Mouse (Mus musculus) adrenal gland, adult (tissue): ENCODE measurements around the gene Cd300lf.

Experiments
- DNase-seq, 2 experiments: peaks; one replicate each; pipeline ENCODE4 v3.0.0; 2022 to 2023; ENCODE audit warnings: low spot score in 1 of 2; ENCODE audit not compliant: inconsistent age in 2 of 2

Cd300lf gene

GRCm38 (mm10) chr11:115161578-115162204 is 27.9 kb upstream of the Cd300lf start:
- peak in 1 of 2 experiments; percentile 35 for DNase-seq

- DNase-seq, result peak; percentile 75 to 90
These were observed 27.2 kb upstream of the Cd300lf start for GRCm38 (mm10) chr11:115160883-115161577.

GRCm38 (mm10) chr11:115160016-115160797 is 26.4 kb upstream of the Cd300lf start:
- DNase-seq, result peak; percentile 86 to 97

GRCm38 (mm10) chr11:115157933-115158719 is 24.3 kb upstream of the Cd300lf start:
- peak in 1 of 2 experiments; percentile 32 for DNase-seq

- DNase-seq, result peak in 1 of 2 experiments; percentile 19
These were observed 21.4 kb upstream of the Cd300lf start for GRCm38 (mm10) chr11:115155053-115155634.

GRCm38 (mm10) chr11:115153699-115154292 is 20.0 kb upstream of the Cd300lf start:
- DNase-seq, result peak; percentile 79 to 91

GRCm38 (mm10) chr11:115153088-115153487 is 19.3 kb upstream of the Cd300lf start:
- no peak for DNase-seq

- peak; percentile 58 to 78 for DNase-seq
These were observed 18.1 kb upstream of the Cd300lf start for GRCm38 (mm10) chr11:115151755-115152429.

GRCm38 (mm10) chr11:115150741-115151254 is 17.0 kb upstream of the Cd300lf start:
- DNase-seq, result no peak

- DNase-seq, result no peak
These were observed 14.0 kb upstream of the Cd300lf start for GRCm38 (mm10) chr11:115147813-115148212.

GRCm38 (mm10) chr11:115141970-115142369 is 8.2 kb upstream of the Cd300lf start:
- DNase-seq, result no peak

GRCm38 (mm10) chr11:115138597-115139262 is 4.9 kb upstream of the Cd300lf start:
- DNase-seq, result no peak

- no peak for DNase-seq
These were observed 1.9 kb downstream of the Cd300lf start for GRCm38 (mm10) chr11:115131768-115132381.

GRCm38 (mm10) chr11:115129508-115130126 is 4.2 kb downstream of the Cd300lf start:
- DNase-seq, result no peak

GRCm38 (mm10) chr11:115128483-115128882 is 5.3 kb downstream of the Cd300lf start:
- no peak for DNase-seq

GRCm38 (mm10) chr11:115119409-115119808 is 14.4 kb downstream of the Cd300lf start:
- DNase-seq, result no peak

- DNase-seq, result no peak
These were observed 21.6 kb downstream of the Cd300lf start for GRCm38 (mm10) chr11:115112196-115112595.

- no peak for DNase-seq
These were observed 23.5 kb downstream of the Cd300lf start for GRCm38 (mm10) chr11:115110271-115110670.
